Mouse (Mus musculus) 3134 (cell line): ENCODE results near the gene Sh3tc1.
A peak's percentile ranks its signal among the peaks of the same experiment; 100 is the strongest.

Source experiments
- DNase-seq: peaks from one replicate; pipeline ENCODE4 v3.0.0-alpha.2; 2011; ENCODE audit warnings: low spot score; ENCODE audit not compliant: insufficient read length; ENCODE audit errors: extremely low read depth

The Sh3tc1 gene

DNA sequence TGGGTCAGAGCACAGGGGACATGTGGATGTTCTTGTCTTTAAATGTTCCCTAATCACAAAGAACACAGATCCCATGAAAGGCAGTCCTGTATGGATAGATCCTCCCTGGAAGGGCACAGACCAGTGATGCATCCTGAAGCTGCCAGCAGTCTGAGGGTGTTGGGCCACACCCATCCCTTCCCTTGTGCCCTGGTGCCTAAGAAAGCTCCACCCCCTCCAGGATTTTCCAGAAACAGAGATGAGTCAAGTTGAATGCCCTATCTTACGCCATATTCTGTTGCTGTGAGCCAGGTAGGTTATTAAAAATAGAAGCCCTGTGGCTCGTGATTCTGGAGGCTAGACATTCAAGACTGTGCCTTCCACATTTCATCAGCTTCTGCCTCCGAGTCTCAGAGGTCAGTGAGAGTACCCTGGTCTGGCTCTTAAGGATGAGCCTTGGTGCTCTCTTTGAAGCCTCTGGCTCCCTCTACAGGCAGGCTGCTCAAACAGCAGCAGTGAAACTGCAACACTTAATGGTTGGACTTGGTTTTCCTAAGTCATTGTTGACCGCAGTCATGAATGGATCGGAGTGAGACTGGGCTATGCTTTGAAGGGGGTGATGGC, 15.4 kb upstream of the Sh3tc1 start:
- peak; percentile 41 for DNase-seq

DNA sequence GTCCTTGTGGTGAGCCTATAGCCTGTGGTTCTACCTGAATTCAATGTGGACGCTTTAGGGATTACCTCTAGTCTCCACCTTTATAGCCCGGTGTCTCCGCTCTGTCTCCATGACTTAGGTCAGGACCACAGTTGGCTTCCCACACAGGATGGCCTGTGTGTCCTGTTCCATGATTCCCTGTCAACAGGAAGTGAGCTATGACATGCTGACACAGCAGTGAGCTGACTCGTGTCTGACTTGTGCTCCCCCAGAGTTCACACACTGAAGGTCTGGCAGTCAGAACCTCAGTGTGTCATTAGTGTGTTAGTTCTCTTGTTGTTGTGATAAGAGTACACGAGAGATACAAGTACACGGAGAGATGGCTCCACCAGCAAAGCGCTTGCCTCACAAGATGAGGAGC, 11.2 kb upstream of the Sh3tc1 start:
- DNase-seq: no peak

GRCm38 (mm10) chr5:35750026-35750425, 10.2 kb upstream of the Sh3tc1 start:
- DNase-seq: no peak

- no peak for DNase-seq
These were observed 9.6 kb upstream of the Sh3tc1 start for GRCm38 (mm10) chr5:35749416-35749815.

GRCm38 (mm10) chr5:35746910-35747309, 7.1 kb upstream of the Sh3tc1 start:
- no peak for DNase-seq

DNA sequence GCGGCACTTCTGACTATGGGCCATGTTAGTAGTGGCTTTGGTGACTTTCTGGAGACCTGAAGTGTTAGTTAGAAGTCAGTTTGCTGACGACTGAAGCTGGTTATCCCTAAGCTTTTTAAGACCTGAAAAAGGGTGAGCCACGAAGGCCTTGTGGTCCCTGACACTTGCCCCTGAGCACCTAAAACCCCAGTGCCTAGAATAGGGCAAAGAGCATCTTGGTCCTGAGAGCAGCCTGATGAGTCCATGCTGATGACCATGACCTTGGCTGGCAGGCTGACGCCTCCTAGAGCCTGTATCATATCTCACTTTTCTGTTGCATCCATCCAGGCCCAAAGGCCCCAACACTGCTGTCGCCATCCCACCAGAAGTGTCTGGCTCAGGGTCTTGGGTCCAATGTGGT, 5.6 kb upstream of the Sh3tc1 start:
- no peak for DNase-seq

- DNase-seq: no peak
These were observed 4.4 kb upstream of the Sh3tc1 start for GRCm38 (mm10) chr5:35743990-35744722.

- no peak for DNase-seq
These were observed 3.6 kb upstream of the Sh3tc1 start for GRCm38 (mm10) chr5:35743238-35743951.

DNA sequence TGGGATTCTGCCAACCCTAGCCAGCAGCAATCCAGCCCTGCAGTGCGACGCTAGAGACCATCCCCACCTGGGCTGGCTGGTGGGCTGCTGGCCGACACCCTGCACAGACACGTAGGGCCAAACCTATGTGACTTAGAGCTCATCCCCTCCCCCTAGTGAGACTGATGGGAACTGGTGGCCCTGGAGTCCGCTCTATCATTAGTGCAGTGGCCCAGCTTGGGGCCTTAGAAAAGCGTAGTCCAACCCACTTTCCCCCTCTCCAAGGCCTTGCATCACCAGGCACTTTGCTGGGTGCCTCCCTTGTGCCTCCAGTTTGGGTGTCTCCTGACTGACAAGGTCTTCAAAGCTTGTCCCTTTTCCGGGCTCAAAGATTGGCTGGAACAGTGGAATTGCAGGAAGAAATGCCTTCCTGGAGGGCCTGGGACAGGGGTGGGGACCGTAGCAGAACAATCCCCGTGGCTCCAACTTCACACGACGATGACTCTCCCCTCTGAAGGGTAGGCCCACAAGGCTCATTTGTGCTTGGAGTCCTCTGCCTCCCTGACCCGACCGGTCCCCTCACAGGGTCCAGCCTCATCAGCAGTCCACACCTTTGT, 1.5 kb upstream of the Sh3tc1 start:
- DNase-seq: no peak

DNA sequence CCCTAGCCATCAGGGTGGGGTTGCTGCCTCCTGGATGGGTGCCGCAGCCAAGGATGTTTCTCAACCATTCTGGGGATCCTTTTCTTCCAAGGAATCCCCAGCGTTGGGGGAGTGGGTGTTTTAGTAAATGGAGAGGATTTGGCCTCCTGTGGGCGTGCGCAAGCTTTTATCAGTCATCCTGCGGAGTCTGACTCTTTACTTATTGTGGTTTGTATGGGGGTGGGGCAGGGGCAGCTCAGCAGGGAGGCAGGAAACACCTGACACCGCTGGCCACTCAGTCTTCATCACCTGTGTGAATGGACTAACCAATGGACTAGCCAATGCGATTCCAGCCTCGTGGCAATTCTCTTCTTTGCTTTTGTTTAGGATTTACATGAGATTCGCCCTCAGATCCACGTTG, 929 bp upstream of the Sh3tc1 start:
- DNase-seq: no peak

DNA sequence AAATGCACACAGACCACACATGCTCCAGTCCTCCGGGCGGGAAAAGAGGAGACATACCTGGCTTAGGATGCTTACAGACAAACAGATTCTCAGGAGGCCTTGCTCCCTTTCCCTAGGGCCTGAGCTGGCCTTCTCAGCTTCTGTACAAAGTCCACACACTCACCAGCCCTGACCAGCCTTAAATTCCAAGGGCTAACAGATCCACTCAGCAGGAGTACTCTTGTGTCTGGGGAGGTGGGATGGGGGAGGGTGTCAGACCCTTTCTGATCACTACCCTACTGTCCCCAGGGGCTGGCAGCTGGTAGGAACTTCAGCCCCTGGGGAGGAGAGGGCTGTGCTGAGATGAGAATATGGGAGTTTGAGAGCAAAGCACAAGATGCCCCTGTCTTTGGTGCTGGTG, 782 bp downstream of the Sh3tc1 start:
- DNase-seq: no peak

- no peak for DNase-seq
These were observed 2.4 kb downstream of the Sh3tc1 start for GRCm38 (mm10) chr5:35737231-35737901.

DNA sequence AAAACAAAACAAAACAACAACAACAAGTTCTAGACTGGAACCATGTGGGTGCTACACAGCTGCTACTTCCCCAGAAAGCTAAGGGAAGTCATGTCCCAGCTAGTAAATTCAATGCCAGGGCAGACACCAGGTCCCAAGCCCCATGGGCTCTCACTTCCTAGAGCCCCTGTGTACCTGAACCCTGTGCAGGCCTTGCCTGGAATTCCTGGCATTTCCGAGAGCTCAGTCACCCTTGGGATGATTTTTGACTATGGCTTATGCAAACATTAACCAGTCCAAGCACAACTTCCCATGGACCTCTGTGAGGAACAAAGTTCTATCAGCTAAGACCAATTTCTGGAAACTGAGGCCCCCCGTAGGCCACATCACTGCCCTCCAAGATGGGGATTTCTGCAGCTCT, 6.3 kb downstream of the Sh3tc1 start:
- DNase-seq: no peak

GRCm38 (mm10) chr5:35731006-35731405, 8.8 kb downstream of the Sh3tc1 start:
- DNase-seq: no peak

DNA sequence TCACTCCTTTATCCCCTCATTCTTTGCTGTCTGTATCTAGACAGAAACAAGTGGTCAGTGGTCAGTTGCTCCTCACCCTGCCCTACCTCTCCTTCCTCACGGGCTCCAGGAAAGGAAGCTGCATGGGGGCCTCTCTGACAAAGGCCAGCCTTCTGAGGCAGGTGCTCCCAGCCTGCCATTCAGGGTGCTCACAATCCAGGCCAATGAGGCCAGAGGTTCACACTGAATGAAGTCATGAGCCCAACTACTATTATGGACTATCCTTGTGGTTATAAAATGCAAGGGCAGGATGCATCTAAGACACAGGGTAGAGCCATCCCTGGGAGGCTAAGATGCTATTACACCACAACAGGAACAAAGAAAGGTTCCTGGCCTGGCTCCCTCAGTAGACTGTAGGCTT, 9.2 kb downstream of the Sh3tc1 start:
- DNase-seq: no peak

DNA sequence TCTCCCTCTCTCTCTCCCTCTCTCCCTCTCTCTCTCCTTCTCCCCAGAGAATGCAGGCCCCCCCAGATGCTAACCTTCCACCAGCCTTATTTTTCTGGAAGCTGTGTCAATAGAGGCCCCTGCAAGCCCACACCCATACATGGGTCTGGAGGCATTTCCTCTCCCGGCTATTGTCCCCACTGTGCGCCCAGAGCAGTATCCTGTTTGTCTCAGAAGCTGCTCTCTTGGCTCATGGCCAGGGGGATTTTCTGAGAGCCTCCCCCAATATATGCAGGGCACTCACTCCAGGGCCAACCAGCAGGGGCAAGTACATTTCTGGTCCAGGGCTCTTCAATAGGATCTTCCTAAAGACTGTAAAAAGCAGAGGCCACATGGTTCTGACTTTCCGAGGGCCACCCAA, 9.9 kb downstream of the Sh3tc1 start:
- DNase-seq: no peak

DNA sequence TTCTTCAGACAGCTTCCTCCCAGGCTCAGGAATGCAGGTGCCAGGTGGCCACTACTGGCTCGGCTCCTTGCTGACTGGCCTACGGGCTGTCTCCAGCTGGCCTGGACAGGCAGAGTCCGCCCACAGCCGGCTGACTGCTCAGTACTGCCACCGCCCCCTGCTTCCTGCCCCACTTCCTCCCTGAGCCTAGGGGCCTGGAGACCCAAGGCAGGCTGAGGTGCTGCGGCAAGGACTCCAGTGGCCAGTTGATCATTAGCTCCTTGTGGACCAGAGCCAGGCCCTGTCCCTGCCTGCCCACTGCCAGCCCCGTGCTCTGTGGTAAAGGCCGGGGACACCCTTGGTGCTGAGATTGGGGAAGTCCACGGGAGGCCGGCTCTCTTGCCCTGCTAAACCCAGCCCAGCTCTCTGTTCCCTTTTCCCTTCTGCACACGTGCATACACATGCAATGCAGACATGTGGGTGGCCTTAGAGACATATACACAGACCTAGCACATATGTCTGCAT, 10.8 kb downstream of the Sh3tc1 start:
- no peak for DNase-seq

DNA sequence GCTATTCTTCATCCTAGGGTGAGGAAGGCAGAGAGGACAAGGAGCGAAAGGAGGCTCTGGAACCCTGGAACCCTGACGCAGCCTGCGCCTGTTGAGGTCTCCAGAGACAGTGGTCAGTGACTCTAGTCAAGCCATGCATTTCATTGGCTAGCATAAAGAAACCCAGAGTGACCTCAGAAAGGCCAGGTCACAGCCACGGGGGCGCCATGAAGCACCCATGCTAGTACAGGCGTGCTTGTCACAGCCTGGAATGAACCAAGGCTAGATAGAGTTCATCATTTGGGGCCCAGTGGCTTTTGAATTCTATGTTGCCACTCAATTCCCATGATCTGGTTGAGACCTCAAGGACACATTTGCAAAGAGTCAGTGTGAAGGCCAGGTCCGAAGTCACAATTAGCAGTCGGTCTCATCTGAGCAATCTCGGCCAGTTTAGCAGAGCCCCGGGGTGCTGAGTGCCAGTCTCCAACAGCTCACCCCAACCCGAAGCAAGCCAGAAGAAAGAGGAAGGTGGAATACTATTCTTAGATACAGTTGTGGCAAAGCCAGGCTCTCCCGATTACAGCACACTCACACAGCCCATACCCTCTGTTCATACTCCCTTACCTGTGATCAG, 11.3 kb downstream of the Sh3tc1 start:
- DNase-seq: no peak

- DNase-seq: no peak
These were observed 12.3 kb downstream of the Sh3tc1 start for GRCm38 (mm10) chr5:35727447-35727846.

- DNase-seq: no peak
These were observed 13.9 kb downstream of the Sh3tc1 start for GRCm38 (mm10) chr5:35725840-35726239.
